Mouse (Mus musculus) forebrain, embryonic 14.5 days (tissue): ENCODE data around the gene Ubald1. TPM values are rescaled to one million over a fixed set of nuclear protein-coding genes. Genes with fewer than 3 reads are reported as not detected.

Experiments
- ATAC-seq: fragments of 200-750 bp; cut with Nextera tagmentation; 2 replicates; pipeline ENCODE4 v1.8.0; 2017; ENCODE audit warnings: mild to moderate bottlenecking, moderate library complexity
- DNase-seq: peaks from one replicate; pipeline ENCODE4 v3.0.0-alpha.2; 2015; ENCODE audit warnings: low spot score
- H3K27ac ChIP-seq: fragments of 300-500 bp; sonication (generic); 2 replicates; pipeline ENCODE4 v1.5.1; 2014; ENCODE audit warnings: low read depth, mild to moderate bottlenecking, control low read depth, low read length, moderate library complexity
- H3K27me3 ChIP-seq: fragments of 300-500 bp; sonication (generic); replicated peaks from 2 replicates; pipeline ENCODE4 v1.6.1; 2014; ENCODE audit warnings: low read length, control low read depth, mixed read lengths; ENCODE audit not compliant: control insufficient read depth, insufficient read depth
- H3K36me3 ChIP-seq: fragments of 300-500 bp; sonication (generic); 2 replicates; pipeline ENCODE4 v1.6.1; 2014; ENCODE audit warnings: low read length, control low read depth; ENCODE audit not compliant: control insufficient read depth, insufficient read depth
- H3K4me1 ChIP-seq: fragments of 300-500 bp; sonication (generic); 2 replicates; pipeline ENCODE4 v1.6.1; 2014; ENCODE audit warnings: antibody characterized with exemption, low read length, control low read depth; ENCODE audit not compliant: control insufficient read depth, insufficient read depth
- H3K4me2 ChIP-seq: fragments of 300-500 bp; sonication (generic); 2 replicates; pipeline ENCODE4 v1.6.1; 2014; ENCODE audit warnings: mild to moderate bottlenecking, control low read depth, low read length
- H3K4me3 ChIP-seq: fragments of 300-500 bp; sonication (generic); 2 replicates; pipeline ENCODE4 v1.5.1; 2014; ENCODE audit warnings: low read depth, low read length, control low read depth
- H3K9ac ChIP-seq: fragments of 300-500 bp; sonication (generic); 2 replicates; pipeline ENCODE4 v1.6.1; 2014; ENCODE audit warnings: mild to moderate bottlenecking, low read length, control low read depth, moderate library complexity
- H3K9me3 ChIP-seq: fragments of 300-500 bp; sonication (generic); replicated peaks from 2 replicates; pipeline ENCODE4 v1.6.1; 2016; ENCODE audit warnings: low read length, control low read depth, mixed read lengths; ENCODE audit not compliant: control insufficient read depth
- WGBS: fragments of 180-500 bp; shearing (Covaris S2); extraction: QIAGEN DNeasy Blood & Tissue Kit; methylation state at CpG from one replicate; pipeline ENCODE4 v1.1.7; 2014; 5-methylcytosine and 5-hydroxymethylcytosine counted together
- polyA plus RNA-seq: library from polyadenylated mRNA; unstranded; fragments of >200 nt; fragmentation: Nextera tagmentation; extraction: Ambion mirVana; gene quantifications from 2 replicates; pipeline ENCODE4 v1.2.1, GENCODE M21; 2014

The Ubald1 gene
- 37.9 and 44.4 TPM in 2 replicates for polyA plus RNA-seq

DNA sequence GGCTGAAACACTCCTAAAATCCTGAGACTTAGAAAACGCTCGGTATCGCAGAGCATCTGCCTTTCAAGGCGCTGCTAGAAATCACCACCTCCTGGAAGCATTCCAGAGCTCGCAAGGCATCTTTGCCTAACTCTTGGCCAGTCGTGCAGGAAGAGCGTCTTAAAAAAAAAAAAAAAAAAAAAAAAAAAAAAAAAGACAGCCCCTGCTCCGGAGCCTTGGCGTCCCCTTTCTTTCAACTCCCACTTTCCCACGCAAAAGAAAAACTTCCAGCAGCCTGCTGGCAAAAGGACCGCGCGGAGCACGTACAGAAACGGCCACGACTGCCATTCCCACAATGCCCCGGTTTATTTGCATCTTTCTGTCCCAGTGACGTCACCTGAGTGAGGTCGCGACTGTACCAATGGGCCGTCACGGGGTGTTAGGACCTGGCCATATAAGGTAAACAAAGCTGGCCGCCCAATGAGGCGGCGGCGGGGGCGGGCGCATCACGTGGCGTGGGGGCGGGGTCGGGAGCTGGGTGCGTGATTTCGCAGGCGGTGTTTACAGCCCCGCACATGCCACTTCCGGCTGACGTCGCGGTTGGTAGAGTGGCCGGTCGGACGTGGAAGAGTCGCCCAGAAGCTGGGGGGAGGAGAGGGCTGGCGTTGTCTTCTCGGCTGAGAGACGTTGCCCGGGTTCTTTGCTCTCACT, at the start of gene Ubald1:
TSS of gene Ubald1 (minus strand) at position 180 of the 690 bp plus-strand sequence.
- Histone ChIP-seq H3K4me3 (peak within 1 kb of the TSS; percentile 85), H3K27ac (peak within 1 kb of the TSS; percentile 97), H3K9me3 (no peaks in the 10 kb centered on the region), H3K9ac (peak within 1 kb of the TSS; percentile 83), H3K4me1 (peaks cover 25% of the 10 kb centered on the region), H3K36me3 (peaks cover 11% of the 10 kb centered on the region), H3K27me3 (no peaks in the 10 kb centered on the region), H3K4me2 (peak within 1 kb of the TSS; percentile 89)
- ATAC-seq (peak; percentile 87), DNase-seq (peak; percentile 100)
- under 1% methylated on average over 44 of the region's 48 CpGs for WGBS

- no peaks in the 10 kb centered on the region for H3K4me1 ChIP-seq
- H3K36me3 ChIP-seq, result peaks cover 96% of the 10 kb centered on the region
- H3K9me3 ChIP-seq, result no peaks in the 10 kb centered on the region
- no peak overlapping the region for H3K4me3 ChIP-seq
- no peak overlapping the region for H3K27ac ChIP-seq
- 87% methylated on average over 2 of the region's 2 CpGs for WGBS
- ATAC-seq (no peak), DNase-seq (no peak)
- H3K4me2 ChIP-seq, result no peak overlapping the region
- no peak overlapping the region for H3K9ac ChIP-seq
- no peaks in the 10 kb centered on the region for H3K27me3 ChIP-seq
Measured at GRCm38 (mm10) chr16:4928474-4928873, 48.4 kb upstream of the Ubald1 start.

GRCm38 (mm10) chr16:4927967-4928366, 47.9 kb upstream of the Ubald1 start:
- no peaks in the 10 kb centered on the region for H3K9me3 ChIP-seq
- H3K4me2 ChIP-seq, result no peak overlapping the region
- H3K9ac ChIP-seq, result no peak overlapping the region
- H3K4me3 ChIP-seq, result no peak overlapping the region
- no peaks in the 10 kb centered on the region for H3K4me1 ChIP-seq
- H3K36me3 ChIP-seq, result peaks cover 96% of the 10 kb centered on the region
- WGBS, result 93% methylated on average over 7 of the region's 7 CpGs
- no peak overlapping the region for H3K27ac ChIP-seq
- ATAC-seq (no peak), DNase-seq (no peak)
- no peaks in the 10 kb centered on the region for H3K27me3 ChIP-seq

- no peak for ATAC-seq
- 93% methylated on average over 5 of the region's 5 CpGs for WGBS
- H3K36me3 ChIP-seq, result peaks cover 86% of the 10 kb centered on the region
Measured at GRCm38 (mm10) chr16:4923996-4924395, 43.9 kb upstream of the Ubald1 start.

GRCm38 (mm10) chr16:4922481-4922880, 42.4 kb upstream of the Ubald1 start:
- DNase-seq, result no peak
- 94% methylated on average over 6 of the region's 6 CpGs for WGBS

More at GRCm38 (mm10) chr16:4923996-4924395, 43.9 kb upstream of the Ubald1 start:
- Histone ChIP-seq H3K4me3 (no peak overlapping the region), H3K4me1 (no peaks in the 10 kb centered on the region), H3K27ac (no peak overlapping the region), H3K27me3 (no peaks in the 10 kb centered on the region), H3K9me3 (no peaks in the 10 kb centered on the region), H3K9ac (no peak overlapping the region), H3K4me2 (no peak overlapping the region)
- DNase-seq, result no peak

GRCm38 (mm10) chr16:4920556-4920955, 40.4 kb upstream of the Ubald1 start:
- H3K9me3 ChIP-seq, result no peaks in the 10 kb centered on the region
- no peak for DNase-seq
- no peak overlapping the region for H3K4me2 ChIP-seq
- H3K27ac ChIP-seq, result no peak overlapping the region
- no peaks in the 10 kb centered on the region for H3K27me3 ChIP-seq
- no peak for ATAC-seq
- H3K4me3 ChIP-seq, result no peak overlapping the region
- H3K9ac ChIP-seq, result no peak overlapping the region
- no peaks in the 10 kb centered on the region for H3K4me1 ChIP-seq
- peaks cover 73% of the 10 kb centered on the region for H3K36me3 ChIP-seq
- WGBS, result 88% methylated on average over 4 of the region's 4 CpGs

More at GRCm38 (mm10) chr16:4922481-4922880, 42.4 kb upstream of the Ubald1 start:
- H3K27me3 ChIP-seq, result no peaks in the 10 kb centered on the region
- H3K4me3 ChIP-seq, result no peak overlapping the region
- H3K4me1 ChIP-seq, result no peaks in the 10 kb centered on the region
- no peak overlapping the region for H3K9ac ChIP-seq
- ATAC-seq, result no peak
- H3K9me3 ChIP-seq, result no peaks in the 10 kb centered on the region
- H3K27ac ChIP-seq, result no peak overlapping the region
- peaks cover 77% of the 10 kb centered on the region for H3K36me3 ChIP-seq
- no peak overlapping the region for H3K4me2 ChIP-seq

GRCm38 (mm10) chr16:4916608-4917007, 36.5 kb upstream of the Ubald1 start:
- 84% methylated on average over 2 of the region's 2 CpGs for WGBS
- peaks cover 57% of the 10 kb centered on the region for H3K36me3 ChIP-seq
- no peak for ATAC-seq

DNA sequence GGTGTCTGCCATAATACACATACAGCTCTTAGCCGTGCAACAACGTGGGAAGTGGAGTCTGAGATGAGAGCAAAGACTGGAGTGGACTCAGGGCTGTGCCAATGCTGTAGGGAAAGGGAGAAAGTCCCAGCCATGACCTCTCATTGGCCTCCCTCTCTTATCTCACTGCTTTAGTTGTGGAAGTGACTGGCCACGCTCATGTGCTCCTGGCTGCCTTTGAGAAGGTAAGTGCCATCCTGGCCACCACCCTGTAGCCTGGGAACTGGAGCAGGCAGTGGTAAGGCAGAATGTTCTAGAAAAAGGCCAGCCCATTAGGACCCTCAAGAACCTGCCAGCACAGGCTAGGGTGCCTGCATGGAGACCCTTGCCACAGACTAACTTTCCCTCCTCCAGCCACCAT, 35.8 kb upstream of the Ubald1 start:
- Histone ChIP-seq H3K4me3 (no peak overlapping the region), H3K9ac (no peak overlapping the region), H3K27me3 (no peaks in the 10 kb centered on the region), H3K4me1 (no peaks in the 10 kb centered on the region), H3K27ac (no peak overlapping the region), H3K4me2 (no peak overlapping the region), H3K9me3 (no peaks in the 10 kb centered on the region), H3K36me3 (peaks cover 61% of the 10 kb centered on the region)
- 91% methylated on average over 3 of the region's 3 CpGs for WGBS
- ATAC-seq, result no peak
- no peak for DNase-seq

More at GRCm38 (mm10) chr16:4916608-4917007, 36.5 kb upstream of the Ubald1 start:
- Histone ChIP-seq H3K4me1 (no peaks in the 10 kb centered on the region), H3K27ac (no peak overlapping the region), H3K27me3 (no peaks in the 10 kb centered on the region), H3K4me3 (no peak overlapping the region), H3K4me2 (no peak overlapping the region), H3K9me3 (no peaks in the 10 kb centered on the region), H3K9ac (no peak overlapping the region)
- no peak for DNase-seq
